Mouse (Mus musculus): ENCODE measurements around the gene Krtap3-2. TPM values are rescaled to one million over a fixed set of nuclear protein-coding genes. Genes with fewer than 3 reads are reported as not detected.

The Krtap3-2 gene
- total RNA-seq, 4 experiments from 2014 or later: not detected

Other genes with a start within 250 kb of the Krtap3-2 start
- gene Krt25, start 233.9 kb downstream of the Krtap3-2 start, total RNA-seq (2022): not detected
- gene Krt26, start 218.9 kb downstream of the Krtap3-2 start, total RNA-seq (2022): not detected
- gene Krt27, start 205.7 kb downstream of the Krtap3-2 start, total RNA-seq (2022): not detected
- gene Krt28, start 181.9 kb downstream of the Krtap3-2 start, total RNA-seq (2022): not detected
- 1 to 10 TPM; 4.5 to 9.5 (median 8.0) TPM for gene Krt10, start 167.5 kb downstream of the Krtap3-2 start, total RNA-seq (2022)
- gene Krt12, start 134.6 kb downstream of the Krtap3-2 start, total RNA-seq (2022): not detected
- under 1 TPM in 1 of 4 experiments, not detected in 3; 0.13 TPM for gene Krt20, start 118.7 kb downstream of the Krtap3-2 start, total RNA-seq (2022)
- under 1 TPM in 1 of 4 experiments, not detected in 3; 0.20 TPM for gene Krt23, start 63.7 kb downstream of the Krtap3-2 start, total RNA-seq (2022)
- gene Krt39, start 35.5 kb downstream of the Krtap3-2 start, total RNA-seq (2022): not detected
- not detected for gene Krt40, start 13.7 kb downstream of the Krtap3-2 start, total RNA-seq (2022)
- not detected for gene Krtap3-3, start 6.0 kb downstream of the Krtap3-2 start, total RNA-seq (2022)
- not detected for gene Gm11939, start 2.6 kb upstream of the Krtap3-2 start, total RNA-seq (2022)
- not detected for gene Krtap3-1, start 9.8 kb upstream of the Krtap3-2 start, total RNA-seq (2022)
- not detected for gene Krtap1-5, start 24.2 kb upstream of the Krtap3-2 start, total RNA-seq (2022)
- gene Krtap1-4, start 26.8 kb upstream of the Krtap3-2 start, total RNA-seq (2022): not detected
- gene Krtap1-3, start 34.5 kb upstream of the Krtap3-2 start, total RNA-seq (2022): not detected
- not detected for gene Krtap9-3, start 41.3 kb upstream of the Krtap3-2 start, total RNA-seq (2022)
- gene Gm11938, start 46.5 kb upstream of the Krtap3-2 start, total RNA-seq (2022): not detected
- gene Gm11937, start 53.3 kb upstream of the Krtap3-2 start, total RNA-seq (2022): not detected
- not detected for gene Krtap2-4, start 58.0 kb upstream of the Krtap3-2 start, total RNA-seq (2022)
- gene Gm11562, start 63.6 kb upstream of the Krtap3-2 start, total RNA-seq (2022): not detected
- not detected for gene Krtap4-1, start 71.4 kb upstream of the Krtap3-2 start, total RNA-seq (2022)
- gene Krtap4-2, start 78.2 kb upstream of the Krtap3-2 start, total RNA-seq (2022): not detected
- gene Krtap4-7, start 87.2 kb upstream of the Krtap3-2 start, total RNA-seq (2022): not detected
- not detected for gene Gm11555, start 93.4 kb upstream of the Krtap3-2 start, total RNA-seq (2022)
- gene Gm11563, start 102.1 kb upstream of the Krtap3-2 start, total RNA-seq (2022): not detected
- gene Krtap4-6, start 109.1 kb upstream of the Krtap3-2 start, total RNA-seq (2022): not detected
- not detected for gene Gm14190, start 133.9 kb upstream of the Krtap3-2 start, total RNA-seq (2022)
- gene Gm14180, start 177.4 kb upstream of the Krtap3-2 start, total RNA-seq (2022): not detected
- not detected for gene Gm11595, start 216.1 kb upstream of the Krtap3-2 start, total RNA-seq (2022)
- gene Krtap4-8, start 223.9 kb upstream of the Krtap3-2 start, total RNA-seq (2022): not detected
- gene Krtap4-9, start 228.3 kb upstream of the Krtap3-2 start, total RNA-seq (2022): not detected
- gene Gm11596, start 236.6 kb upstream of the Krtap3-2 start, total RNA-seq (2022): not detected
- not detected for gene Gm11569, start 242.1 kb upstream of the Krtap3-2 start, total RNA-seq (2022)
- gene Gm11554, start 247.6 kb upstream of the Krtap3-2 start, total RNA-seq (2022): not detected